In the genomic region with DNA sequence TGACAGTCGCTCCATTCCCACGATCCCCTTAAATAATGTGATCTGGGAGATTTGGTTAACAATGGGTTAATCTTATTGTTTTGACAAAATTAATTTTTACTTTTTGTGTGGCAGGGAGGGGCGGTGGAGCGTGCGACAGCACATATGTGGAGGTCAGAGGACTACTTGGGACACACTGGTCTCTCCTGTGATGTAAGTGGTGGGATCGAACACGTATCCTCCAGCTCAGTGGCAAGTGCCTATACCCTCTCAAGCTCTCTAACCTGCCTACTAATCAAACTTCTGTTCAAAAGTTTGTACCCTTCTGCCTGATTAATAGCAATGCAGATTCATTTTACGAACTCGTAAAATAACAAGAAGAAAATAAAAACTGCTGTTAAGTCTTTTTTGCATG, we compare ENCODE assay signal across 8 mouse cellular contexts. TPM values are rescaled to one million over a fixed set of nuclear protein-coding genes. Genes with fewer than 3 reads are reported as not detected.
DNase-seq lines count a peak whose midpoint lies in the region; ATAC-seq and TF ChIP-seq lines count a peak whose summit lies in the region.

No protein-coding gene starts in this region.

- ATAC-seq in heart, embryonic 16.5 days (replicated peaks; ENCODE audit: extremely low read depth, insufficient read depth, low FRiP score), result no peak

- peak overlapping the region; percentile 75 for H3K9ac ChIP-seq in heart, embryonic 16.5 days (ENCODE audit: low read length)

- H3K36me3 ChIP-seq in heart, embryonic 16.5 days (ENCODE audit: control insufficient read depth, insufficient read depth), result peaks cover 14% of the 10 kb centered on the region
- H3K36me3 ChIP-seq in hindbrain, embryonic 10.5 days, result peaks cover 32% of the 10 kb centered on the region
- H3K36me3 ChIP-seq in midbrain, embryonic 10.5 days, result peaks cover 31% of the 10 kb centered on the region

- intact Hi-C loops in heart, postnatal 10 days (cut with DNase I), result loop anchor here (10.0 kb wide), 1 partner anchor 463 kb away; no protein-coding TSS in a partner anchor

- DNase-seq in heart, postnatal 10 days, result no peak
- DNase-seq in hindbrain, embryonic 10.5 days (ENCODE audit: low spot score), result no peak
- DNase-seq in midbrain, embryonic 10.5 days (ENCODE audit: low spot score), result no peak
- DNase-seq in adrenal gland, postnatal 36 days, result no peak
- DNase-seq in layer of hippocampus, adult 8-10 months (ENCODE audit: low spot score in 2 of 2), result no peak
- DNase-seq in right cerebral cortex, adult 18-20 months, result no peak

- no peaks in the 10 kb centered on the region for H3K9me3 ChIP-seq in heart, embryonic 16.5 days (replicated peaks; ENCODE audit: control insufficient read depth, low read length)
- no peaks in the 10 kb centered on the region for H3K9me3 ChIP-seq in hindbrain, embryonic 10.5 days
- H3K9me3 ChIP-seq in midbrain, embryonic 10.5 days (replicated peaks), result no peaks in the 10 kb centered on the region

- peak overlapping the region; percentile 84 for H3K4me3 ChIP-seq in heart, embryonic 16.5 days (ENCODE audit: low read length)
- H3K4me3 ChIP-seq in bone marrow, adult 2 months (replicated peaks; ENCODE audit: control insufficient read depth, low read depth, low read length), result peak overlapping the region; percentile 67
- H3K4me3 ChIP-seq in hindbrain, embryonic 10.5 days, result peak overlapping the region; percentile 95
- H3K4me3 ChIP-seq in midbrain, embryonic 10.5 days, result peak overlapping the region; percentile 92

- 13% methylated on average over 9 of the region's 9 CpGs for WGBS in heart, embryonic 16.5 days
- WGBS in bone marrow, adult 2 months, result 13% methylated on average over 9 of the region's 9 CpGs
- WGBS in hindbrain, embryonic 10.5 days, result 15% methylated on average over 9 of the region's 9 CpGs
- 12% methylated on average over 9 of the region's 9 CpGs for WGBS in midbrain, embryonic 10.5 days

- H3K4me1 ChIP-seq in heart, embryonic 16.5 days (ENCODE audit: control insufficient read depth, insufficient read depth, low read length), result peaks cover 11% of the 10 kb centered on the region; the same call in 1 of the 2 replicates
- no peaks in the 10 kb centered on the region; the same call in 1 of the 2 replicates for H3K4me1 ChIP-seq in bone marrow, adult 2 months (ENCODE audit: control insufficient read depth, insufficient read depth, low read length)
- peaks cover 23% of the 10 kb centered on the region for H3K4me1 ChIP-seq in hindbrain, embryonic 10.5 days (replicated peaks)
- H3K4me1 ChIP-seq in midbrain, embryonic 10.5 days, result peaks cover 39% of the 10 kb centered on the region

- no peak for TF ChIP-seq POLR2A in bone marrow, adult 2 months (IDR thresholded peaks at IDR 0.05; ENCODE audit: borderline replicate concordance, control insufficient read depth, low read depth, low read length)

- H3K4me2 ChIP-seq in heart, embryonic 16.5 days (ENCODE audit: low read depth, low read length), result peak overlapping the region; percentile 83

- TF ChIP-seq CTCF in bone marrow, adult 2 months (IDR thresholded peaks at IDR 0.05; ENCODE audit: control insufficient read depth, insufficient read depth, low read length), result no peak

- no peaks in the 10 kb centered on the region for H3K27me3 ChIP-seq in heart, embryonic 16.5 days (ENCODE audit: control insufficient read depth, insufficient read depth, low read length)
- no peaks in the 10 kb centered on the region for H3K27me3 ChIP-seq in hindbrain, embryonic 10.5 days (ENCODE audit: insufficient read depth, poor library complexity, severe bottlenecking)
- H3K27me3 ChIP-seq in midbrain, embryonic 10.5 days (ENCODE audit: low read depth, poor library complexity, severe bottlenecking), result no peaks in the 10 kb centered on the region

- 0 out of 2 replicates have a peak overlapping the region, but pooled peaks have one; percentile 0 for H3K27ac ChIP-seq in heart, embryonic 16.5 days (ENCODE audit: low read length)
- no peak overlapping the region for H3K27ac ChIP-seq in bone marrow, adult 2 months (ENCODE audit: control insufficient read depth, insufficient read depth, low read depth, low read length, poor library complexity)
- peak overlapping the region; percentile 95 for H3K27ac ChIP-seq in hindbrain, embryonic 10.5 days
- H3K27ac ChIP-seq in midbrain, embryonic 10.5 days (replicated peaks), result peak overlapping the region; percentile 93

RNA-seq across cellular contexts. Expression of a gene that starts 0.5 kb away (rescaled TPM):
- 62.8 and 73.4 TPM in 2 replicates for polyA plus RNA-seq in heart, embryonic 16.5 days (2015; fragmentation: Nextera tagmentation; extraction: Ambion mirVana)
- 100 to 1,000 TPM in 1 of 2 experiments, 10 to 100 TPM in 1; 87.3 to 101 TPM for total RNA-seq in heart, postnatal 10 days (2021)
- polyA plus RNA-seq in bone marrow, adult 2 months (2011; ENCODE audit: insufficient read depth, insufficient read length, low replicate concordance, missing spikeins), result 6.3 and 18.0 TPM in 2 replicates
- polyA plus RNA-seq in hindbrain, embryonic 10.5 days (2016; fragmentation: Nextera tagmentation; extraction: Ambion mirVana), result 123 and 136 TPM in 2 replicates
- polyA plus RNA-seq in midbrain, embryonic 10.5 days (2016; fragmentation: Nextera tagmentation; extraction: Ambion mirVana), result 123 and 133 TPM in 2 replicates
- total RNA-seq in adrenal gland, postnatal 36 days (2021), result 10 to 100 TPM; 64.4 to 73.4 TPM
- 100 to 1,000 TPM in 1 of 4 experiments, 10 to 100 TPM in 3; 91.2 to 101 (median 93.4) TPM for total RNA-seq in layer of hippocampus, adult 8-10 months (2022)
